Mouse (Mus musculus) adrenal gland, postnatal 4 days (tissue): ENCODE measurements around the gene Qpctl. TPM values are rescaled to one million over a fixed set of nuclear protein-coding genes. Genes with fewer than 3 reads are reported as not detected.
"Not testable (repeated sequence)": the region's sequence is repeated elsewhere in the genome, so short reads cannot be mapped to it uniquely, and the experiment has no call there.

Experiments used
- DNase-seq, 2 experiments: peaks; one replicate each; pipeline ENCODE4 v3.0.0; 2021 to 2022; ENCODE audit warnings: low spot score in 2 of 2, mixed read lengths in 2 of 2
- total RNA-seq, 2 experiments: library from RNA; stranded (reverse); gene quantifications; 2 replicates each; pipeline ENCODE4 v1.2.3; 2021

Qpctl gene
- total RNA-seq, 2 experiments from 2014 or later, result 16.1 TPM

GRCm38 (mm10) chr7:19164978-19165377 is 15.9 kb upstream of the Qpctl start:
- DNase-seq, result no peak

GRCm38 (mm10) chr7:19164189-19164588 is 15.1 kb upstream of the Qpctl start:
- no peak for DNase-seq

- DNase-seq, result no peak
Observed at GRCm38 (mm10) chr7:19163752-19164151, 14.7 kb upstream of the Qpctl start.

GRCm38 (mm10) chr7:19162928-19163327 is 13.8 kb upstream of the Qpctl start:
- DNase-seq, result no peak

- no peak for DNase-seq
Observed at GRCm38 (mm10) chr7:19160115-19160514, 11.0 kb upstream of the Qpctl start.

GRCm38 (mm10) chr7:19159411-19159810 is 10.3 kb upstream of the Qpctl start:
- DNase-seq, result no peak

GRCm38 (mm10) chr7:19158601-19159000 is 9.5 kb upstream of the Qpctl start:
- no peak for DNase-seq

- DNase-seq, result peak; percentile 82 to 83
Observed at GRCm38 (mm10) chr7:19157160-19157800, 8.2 kb upstream of the Qpctl start.

GRCm38 (mm10) chr7:19155825-19156475 is 6.9 kb upstream of the Qpctl start:
- DNase-seq, result no peak

GRCm38 (mm10) chr7:19154796-19155195 is 5.7 kb upstream of the Qpctl start:
- DNase-seq, result no peak

- not testable (repeated sequence) for DNase-seq
Observed at GRCm38 (mm10) chr7:19151121-19151520, 2.0 kb upstream of the Qpctl start.

GRCm38 (mm10) chr7:19149626-19150025 is 535 bp upstream of the Qpctl start, which contains the start of gene Snrpd2:
Gene Snrpd2 (plus strand): TSS chr7:19149722.
- DNase-seq, result peak; percentile 87 to 90

GRCm38 (mm10) chr7:19148180-19148874 is 764 bp downstream of the Qpctl start:
- DNase-seq, result no peak

- no peak for DNase-seq
Observed at GRCm38 (mm10) chr7:19147497-19148045, 1.5 kb downstream of the Qpctl start.

GRCm38 (mm10) chr7:19146793-19147192 is 2.3 kb downstream of the Qpctl start:
- DNase-seq, result no peak

- no peak for DNase-seq
Observed at GRCm38 (mm10) chr7:19137380-19137779, 11.7 kb downstream of the Qpctl start.

GRCm38 (mm10) chr7:19136673-19137334 is 12.3 kb downstream of the Qpctl start:
- no peak for DNase-seq

- DNase-seq, result no peak
Observed at GRCm38 (mm10) chr7:19136168-19136567, 12.9 kb downstream of the Qpctl start.

- DNase-seq, result peak; percentile 92 to 98
Observed at GRCm38 (mm10) chr7:19131324-19131848, 17.7 kb downstream of the Qpctl start.

- no peak for DNase-seq
Observed at GRCm38 (mm10) chr7:19130657-19131056, 18.4 kb downstream of the Qpctl start.

- no peak for DNase-seq
Observed at GRCm38 (mm10) chr7:19129396-19129795, 19.7 kb downstream of the Qpctl start.
